Mouse (Mus musculus) heart, embryonic 15.5 days (tissue): ENCODE results near the gene Hdac1. TPM values are rescaled to one million over a fixed set of nuclear protein-coding genes. Genes with fewer than 3 reads are reported as not detected.

Source experiments
- ATAC-seq: fragments of 200-750 bp; cut with Nextera tagmentation; replicated peaks from 2 replicates; pipeline ENCODE4 v1.8.0; 2017; ENCODE audit warnings: low read depth, moderate TSS enrichment; ENCODE audit not compliant: insufficient number of reproducible peaks, insufficient read depth, low FRiP score
- H3K27ac ChIP-seq: fragments of 300-500 bp; sonication (generic); 2 replicates; pipeline ENCODE4 v1.5.1; 2015; ENCODE audit warnings: mild to moderate bottlenecking, inconsistent platforms
- H3K27me3 ChIP-seq: fragments of 300-500 bp; sonication (generic); 2 replicates; pipeline ENCODE4 v1.6.1; 2015; ENCODE audit warnings: inconsistent platforms
- H3K36me3 ChIP-seq: fragments of 300-500 bp; sonication (generic); 2 replicates; pipeline ENCODE4 v1.6.1; 2015; ENCODE audit warnings: mild to moderate bottlenecking, inconsistent platforms
- H3K4me1 ChIP-seq: fragments of 300-500 bp; sonication (generic); replicated peaks from 2 replicates; pipeline ENCODE4 v1.6.1; 2015; ENCODE audit warnings: inconsistent platforms
- H3K4me2 ChIP-seq: fragments of 300-500 bp; sonication (generic); 2 replicates; pipeline ENCODE4 v1.6.1; 2015; ENCODE audit warnings: inconsistent platforms, mild to moderate bottlenecking, moderate library complexity
- H3K4me3 ChIP-seq: fragments of 300-500 bp; sonication (generic); 2 replicates; pipeline ENCODE4 v1.5.1; 2015; ENCODE audit warnings: mild to moderate bottlenecking, inconsistent platforms
- H3K9ac ChIP-seq: fragments of 300-500 bp; sonication (generic); 2 replicates; pipeline ENCODE4 v1.6.1; 2015; ENCODE audit warnings: mild to moderate bottlenecking, inconsistent platforms
- H3K9me3 ChIP-seq: fragments of 300-500 bp; sonication (generic); replicated peaks from 2 replicates; pipeline ENCODE4 v1.6.1; 2016; ENCODE audit warnings: inconsistent platforms
- WGBS: fragments of 180-500 bp; shearing (Covaris S2); methylation state at CpG from one replicate; pipeline ENCODE4 v1.1.7; 2015; ENCODE audit warnings: mixed read lengths; 5-methylcytosine and 5-hydroxymethylcytosine counted together
- polyA plus RNA-seq: library from polyadenylated mRNA; unstranded; fragments of >200 nt; fragmentation: Nextera tagmentation; extraction: Ambion mirVana; gene quantifications from 2 replicates; pipeline ENCODE4 v1.2.1, GENCODE M21; 2015

The Hdac1 gene
- polyA plus RNA-seq, 1 experiment from 2014 or later, result 99.9 TPM

DNA sequence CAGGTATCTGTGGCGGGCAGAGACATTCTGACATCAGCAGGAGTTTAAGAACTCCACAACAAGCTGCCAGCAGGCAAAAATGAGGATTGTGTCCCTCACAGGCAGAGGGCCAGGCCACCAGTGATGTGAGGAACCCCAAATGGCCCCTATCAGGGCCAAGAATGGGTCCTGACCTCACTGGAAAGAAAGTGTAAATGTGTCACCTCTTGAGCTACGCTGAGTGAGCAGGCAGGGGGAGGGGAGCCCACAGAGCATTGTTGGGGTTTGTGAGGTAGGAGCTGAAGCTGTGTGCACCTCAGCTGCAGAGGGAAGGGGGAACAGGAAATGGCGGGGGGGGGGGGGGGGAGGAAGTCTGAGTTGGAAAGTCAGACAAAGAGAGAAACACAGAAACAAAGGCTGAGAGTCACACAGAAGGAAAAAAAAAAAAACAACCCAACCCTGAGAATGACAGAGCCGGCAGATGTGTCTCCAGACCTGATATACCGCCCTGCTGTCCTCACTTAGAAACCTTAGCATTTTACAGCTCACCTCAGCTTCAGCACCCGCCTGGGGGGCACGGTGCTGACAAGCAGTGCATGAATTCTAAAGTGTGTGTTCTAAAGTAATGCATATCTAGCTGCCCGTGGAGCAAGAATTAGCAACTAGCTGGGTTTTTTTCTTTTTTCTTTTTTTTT lies 32.8 kb upstream of the Hdac1 start:
- peak overlapping the region; percentile 37; the same call in 1 of the 2 replicates for H3K4me2 ChIP-seq
- 0 out of 2 replicates have a peak, but pooled peaks have one; percentile 25 for ATAC-seq
- no peaks in the 10 kb centered on the region for H3K27me3 ChIP-seq
- WGBS, result 30% methylated on average over 7 of the region's 8 CpGs
- H3K9me3 ChIP-seq, result no peaks in the 10 kb centered on the region
- peaks cover 12% of the 10 kb centered on the region for H3K4me1 ChIP-seq
- no peak overlapping the region for H3K9ac ChIP-seq
- peak overlapping the region; percentile 67 for H3K27ac ChIP-seq
- H3K36me3 ChIP-seq, result no peaks in the 10 kb centered on the region
- no peak overlapping the region for H3K4me3 ChIP-seq

DNA sequence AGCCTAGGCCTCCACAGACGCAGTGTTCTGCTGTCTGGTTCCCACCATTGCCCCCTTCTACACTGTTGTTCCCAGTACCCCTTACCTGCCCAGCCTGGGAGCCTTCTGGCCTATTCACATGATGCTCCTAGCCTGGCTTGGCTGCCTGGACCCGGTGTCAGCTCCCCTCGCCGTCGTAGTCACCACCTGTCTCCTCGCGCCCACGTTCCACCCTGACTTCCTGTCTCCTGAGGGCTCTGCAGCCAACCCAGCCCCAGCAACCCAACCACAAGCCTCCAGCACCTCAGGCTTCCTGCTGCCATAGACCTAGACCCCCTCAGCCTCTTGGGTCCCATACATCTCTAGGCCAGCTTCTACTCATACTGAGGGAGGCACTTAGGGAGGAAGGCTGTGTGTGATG lies 30.9 kb upstream of the Hdac1 start, which contains the start of gene Lck:
Gene Lck, minus strand, starts transcription at position 212 of the 400 bp plus-strand sequence.
- H3K27me3 ChIP-seq, result no peaks in the 10 kb centered on the region
- H3K9me3 ChIP-seq, result no peaks in the 10 kb centered on the region
- no peak within 1 kb of the TSS for H3K4me3 ChIP-seq
- WGBS, result 86% methylated on average over 8 of the region's 8 CpGs
- no peak within 1 kb of the TSS for H3K9ac ChIP-seq
- no peak within 1 kb of the TSS; the same call in 1 of the 2 replicates for H3K4me2 ChIP-seq
- peaks cover 11% of the 10 kb centered on the region; the same call in 1 of the 2 replicates for H3K4me1 ChIP-seq
- no peak for ATAC-seq
- H3K27ac ChIP-seq, result peak within 1 kb of the TSS; percentile 5; the same call in 1 of the 2 replicates
- H3K36me3 ChIP-seq, result no peaks in the 10 kb centered on the region

DNA sequence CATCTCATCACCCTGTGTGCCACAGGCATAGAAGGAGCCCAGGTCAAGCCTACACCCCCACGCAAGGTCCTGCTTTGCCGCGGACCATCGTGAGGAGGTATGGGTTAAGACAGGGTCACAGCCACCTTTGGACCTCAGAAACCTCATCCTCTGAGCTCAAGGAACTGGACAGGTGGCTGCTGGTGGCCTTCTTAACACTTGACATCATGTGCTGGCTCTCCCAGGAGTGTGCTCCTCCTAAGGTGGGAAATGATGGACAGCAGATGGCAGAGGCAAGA lies 30.5 kb upstream of the Hdac1 start:
- H3K27me3 ChIP-seq, result no peaks in the 10 kb centered on the region
- peak overlapping the region; percentile 5; the same call in 1 of the 2 replicates for H3K27ac ChIP-seq
- no peak for ATAC-seq
- H3K4me2 ChIP-seq, result no peak overlapping the region; the same call in 1 of the 2 replicates
- WGBS, result 93% methylated on average over 4 of the region's 4 CpGs
- H3K4me1 ChIP-seq, result peaks cover 11% of the 10 kb centered on the region; the same call in 1 of the 2 replicates
- H3K4me3 ChIP-seq, result no peak overlapping the region
- H3K9me3 ChIP-seq, result no peaks in the 10 kb centered on the region
- H3K9ac ChIP-seq, result no peak overlapping the region
- no peaks in the 10 kb centered on the region for H3K36me3 ChIP-seq

DNA sequence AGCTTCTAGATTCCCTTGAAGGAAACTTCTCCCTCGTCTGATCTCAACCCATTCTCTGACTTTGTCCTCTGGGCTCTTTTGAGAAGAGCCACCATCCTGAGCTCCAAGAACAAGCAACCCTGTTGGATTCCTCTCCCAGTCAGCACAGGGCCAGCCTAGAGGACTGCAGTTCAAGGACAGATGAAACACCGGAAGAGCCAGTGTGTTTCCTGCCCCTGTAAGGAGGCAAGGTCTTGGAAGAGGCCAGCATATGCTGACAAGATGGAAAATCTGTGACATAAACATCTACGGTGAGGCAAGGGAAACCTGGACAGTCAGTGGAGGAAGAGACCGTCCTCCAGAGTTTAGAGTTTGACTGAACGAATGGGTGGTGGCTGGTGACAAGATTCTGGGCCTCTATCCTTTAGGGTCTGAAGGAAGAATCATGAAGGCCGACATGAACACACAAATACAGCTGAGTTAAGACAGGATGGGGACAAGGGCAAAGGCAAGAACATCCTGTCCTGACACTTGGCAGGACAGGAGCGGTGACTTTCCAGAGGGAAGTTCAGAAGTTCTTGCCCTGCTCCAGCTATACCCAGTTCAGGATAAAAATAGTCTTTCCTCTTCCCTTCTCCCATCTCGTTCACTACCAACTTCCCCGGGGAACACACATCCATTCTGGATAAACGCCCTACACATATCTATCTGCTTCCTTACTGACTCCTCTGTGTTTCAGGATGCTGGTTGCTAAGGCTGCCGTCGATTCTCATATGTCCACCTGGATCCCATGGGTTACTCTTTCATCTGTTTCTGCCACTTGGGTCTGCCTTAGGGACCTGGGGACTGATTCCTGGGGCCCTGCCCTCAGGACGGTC lies 30.0 kb upstream of the Hdac1 start:
- no peak overlapping the region; the same call in 1 of the 2 replicates for H3K4me2 ChIP-seq
- H3K27ac ChIP-seq, result peak overlapping the region; percentile 5; the same call in 1 of the 2 replicates
- H3K9me3 ChIP-seq, result no peaks in the 10 kb centered on the region
- no peaks in the 10 kb centered on the region for H3K36me3 ChIP-seq
- H3K9ac ChIP-seq, result no peak overlapping the region
- 61% methylated on average over 13 of the region's 13 CpGs for WGBS
- H3K27me3 ChIP-seq, result no peaks in the 10 kb centered on the region
- ATAC-seq, result no peak
- peaks cover 11% of the 10 kb centered on the region; the same call in 1 of the 2 replicates for H3K4me1 ChIP-seq
- no peak overlapping the region for H3K4me3 ChIP-seq

DNA sequence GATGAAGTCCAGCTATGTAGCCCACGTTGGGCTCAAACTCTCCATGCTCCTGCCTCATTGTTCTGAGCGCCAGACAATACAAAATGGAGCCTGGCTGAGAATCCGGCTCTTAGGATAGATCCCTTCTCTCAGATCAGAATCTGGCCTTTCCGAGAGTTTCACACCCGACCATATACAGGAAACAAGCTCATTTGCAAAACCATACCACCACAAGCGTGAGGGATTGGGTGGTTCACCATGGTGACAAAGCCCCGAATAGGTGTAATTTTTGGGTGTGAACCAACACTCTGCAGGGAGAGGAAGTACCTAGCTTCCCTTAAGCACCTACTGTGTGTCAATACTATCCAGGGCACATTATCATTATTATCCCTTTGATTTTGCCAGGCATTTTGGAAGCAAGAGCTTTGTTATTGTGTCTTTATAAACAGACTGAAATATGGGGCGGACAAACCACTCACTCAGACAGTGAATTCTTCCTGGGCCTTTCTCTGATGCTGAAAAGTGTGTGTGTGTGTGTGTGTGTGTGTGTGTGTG lies 29.1 kb upstream of the Hdac1 start:
- ATAC-seq, result no peak

DNA sequence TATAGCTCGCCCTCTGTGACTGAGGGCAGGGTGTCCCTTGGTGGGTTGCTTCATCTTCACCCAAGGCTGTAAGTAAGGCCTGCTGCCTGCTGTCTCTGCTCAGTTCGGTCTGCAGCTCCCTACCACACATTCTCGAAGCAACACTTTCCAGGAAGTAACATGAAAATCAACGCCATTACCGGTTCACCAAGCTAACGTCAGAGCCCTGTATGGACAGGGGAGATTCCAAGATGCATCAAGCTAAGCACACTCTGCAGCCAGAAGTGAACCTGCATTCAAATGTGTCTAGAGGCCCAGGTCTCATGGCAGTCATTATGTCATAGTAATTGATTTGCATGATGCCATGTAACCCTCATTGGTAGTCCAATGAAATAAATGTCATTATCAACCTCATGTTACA lies 27.5 kb upstream of the Hdac1 start:
- no peak overlapping the region for H3K9ac ChIP-seq
- H3K4me2 ChIP-seq, result no peak overlapping the region
- peaks cover 5% of the 10 kb centered on the region; the same call in 1 of the 2 replicates for H3K4me1 ChIP-seq
- H3K4me3 ChIP-seq, result no peak overlapping the region
- no peak for ATAC-seq
- H3K36me3 ChIP-seq, result no peaks in the 10 kb centered on the region
- H3K9me3 ChIP-seq, result no peaks in the 10 kb centered on the region
- no peak overlapping the region for H3K27ac ChIP-seq
- H3K27me3 ChIP-seq, result no peaks in the 10 kb centered on the region
- 78% methylated on average over 6 of the region's 6 CpGs for WGBS

More for the DNA sequence above, 29.1 kb upstream of the Hdac1 start:
- H3K4me2 ChIP-seq, result no peak overlapping the region
- no peaks in the 10 kb centered on the region for H3K9me3 ChIP-seq
- H3K27me3 ChIP-seq, result no peaks in the 10 kb centered on the region
- H3K27ac ChIP-seq, result no peak overlapping the region
- peaks cover 9% of the 10 kb centered on the region; the same call in 1 of the 2 replicates for H3K4me1 ChIP-seq
- no peak overlapping the region for H3K9ac ChIP-seq
- WGBS, result 73% methylated on average over 8 of the region's 8 CpGs
- no peaks in the 10 kb centered on the region for H3K36me3 ChIP-seq
- no peak overlapping the region for H3K4me3 ChIP-seq

DNA sequence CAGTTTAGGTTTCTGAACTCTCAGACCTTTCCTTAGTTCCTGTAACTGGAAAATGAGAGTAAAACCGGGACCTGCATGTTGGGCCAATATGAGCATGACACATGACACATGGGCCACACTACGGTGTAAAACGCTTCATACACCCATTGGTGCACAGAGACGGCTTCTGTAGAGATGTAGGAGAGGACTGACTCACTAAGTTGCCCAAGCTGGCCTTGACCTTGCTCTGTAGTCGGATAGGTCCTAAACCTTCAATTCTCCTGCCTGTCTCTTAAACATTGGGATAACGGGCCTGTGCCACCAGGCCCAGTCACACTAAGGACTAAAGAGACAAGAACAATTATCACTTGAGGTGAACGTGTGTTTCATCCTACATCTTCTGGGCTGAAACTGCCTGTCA lies 25.9 kb upstream of the Hdac1 start:
- H3K27me3 ChIP-seq, result no peaks in the 10 kb centered on the region
- no peaks in the 10 kb centered on the region for H3K9me3 ChIP-seq
- no peak overlapping the region for H3K4me2 ChIP-seq
- H3K4me1 ChIP-seq, result 0 out of 2 replicates have a peak, but pooled peaks cover 4% of the 10 kb centered on the region
- H3K4me3 ChIP-seq, result no peak overlapping the region
- no peak overlapping the region for H3K27ac ChIP-seq
- WGBS, result 88% methylated on average over 7 of the region's 7 CpGs
- no peaks in the 10 kb centered on the region for H3K36me3 ChIP-seq
- no peak overlapping the region for H3K9ac ChIP-seq
- no peak for ATAC-seq

DNA sequence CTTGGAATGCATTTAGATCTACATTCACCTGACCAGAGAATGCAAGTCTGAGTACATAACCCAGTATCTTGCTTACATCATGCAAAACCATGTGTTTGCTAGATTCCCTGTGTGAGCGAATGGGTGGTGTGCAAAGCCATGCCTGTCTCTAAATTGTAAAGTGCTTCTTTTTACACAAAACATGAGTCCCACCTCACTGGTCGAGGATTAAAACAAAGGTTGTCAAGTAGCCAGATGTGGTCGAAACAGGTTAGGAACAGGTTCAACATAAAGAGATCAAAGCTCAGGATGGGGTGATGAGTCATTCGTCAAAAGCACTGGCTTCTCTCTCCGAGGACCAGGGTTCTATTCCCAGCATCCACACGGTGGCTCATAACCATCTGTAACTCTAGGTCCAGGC lies 22.6 kb upstream of the Hdac1 start:
- 73% methylated on average over 6 of the region's 6 CpGs for whole genome bisulfite sequencing
- no peak for ATAC-seq

DNA sequence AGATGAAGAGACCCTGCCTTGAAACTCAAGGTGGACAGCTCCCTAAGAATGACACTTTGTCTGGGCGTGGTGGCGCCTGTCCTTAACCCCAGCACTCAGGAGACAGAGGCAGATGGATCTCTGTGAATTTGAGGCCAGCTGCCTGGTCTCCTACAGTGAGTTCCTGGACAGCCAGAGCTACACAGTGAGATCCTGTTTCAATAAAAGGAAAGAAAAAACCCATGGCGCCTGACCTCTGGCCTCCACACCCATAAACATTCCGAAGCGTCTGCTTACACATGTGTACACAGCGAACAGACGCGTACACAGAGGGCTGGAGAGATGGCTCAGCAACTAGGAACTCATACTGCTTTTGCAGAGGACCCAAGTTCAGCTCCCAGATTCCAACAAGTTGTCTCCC lies 21.2 kb upstream of the Hdac1 start:
- no peaks in the 10 kb centered on the region for H3K4me1 ChIP-seq
- WGBS, result 63% methylated on average over 8 of the region's 8 CpGs
- H3K9me3 ChIP-seq, result no peaks in the 10 kb centered on the region
- H3K36me3 ChIP-seq, result no peaks in the 10 kb centered on the region
- no peak overlapping the region for H3K4me2 ChIP-seq
- H3K27ac ChIP-seq, result no peak overlapping the region
- no peak overlapping the region for H3K9ac ChIP-seq
- no peaks in the 10 kb centered on the region for H3K27me3 ChIP-seq
- ATAC-seq, result no peak
- H3K4me3 ChIP-seq, result no peak overlapping the region

More for the DNA sequence above, 22.6 kb upstream of the Hdac1 start:
- H3K4me2 ChIP-seq, result no peak overlapping the region
- H3K36me3 ChIP-seq, result no peaks in the 10 kb centered on the region
- H3K4me1 ChIP-seq, result no peaks in the 10 kb centered on the region
- H3K27me3 ChIP-seq, result no peaks in the 10 kb centered on the region
- H3K9ac ChIP-seq, result no peak overlapping the region
- H3K27ac ChIP-seq, result no peak overlapping the region
- H3K9me3 ChIP-seq, result no peaks in the 10 kb centered on the region
- H3K4me3 ChIP-seq, result no peak overlapping the region

DNA sequence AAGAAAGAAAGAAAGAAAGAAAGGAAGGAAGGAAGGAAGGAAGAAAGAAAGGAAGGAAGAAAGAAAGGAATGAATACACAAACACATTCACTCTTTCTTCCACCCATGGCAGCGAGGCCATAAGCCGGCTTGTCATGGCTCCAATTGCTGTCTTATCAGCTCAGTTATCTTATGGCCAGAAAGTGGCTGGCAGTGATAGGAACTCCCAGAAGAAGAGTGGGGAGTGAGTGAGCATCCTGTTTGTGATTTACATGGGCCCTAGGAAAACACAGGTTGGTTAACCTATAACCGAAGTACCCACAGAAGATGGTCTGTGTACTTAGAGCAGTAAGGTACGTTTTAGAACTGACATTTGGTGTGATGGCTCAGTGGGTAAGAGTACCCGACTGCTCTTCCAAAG lies 18.7 kb upstream of the Hdac1 start:
- Histone ChIP-seq H3K27me3 (no peaks in the 10 kb centered on the region), H3K9me3 (no peaks in the 10 kb centered on the region), H3K36me3 (no peaks in the 10 kb centered on the region), H3K4me1 (peaks cover 9% of the 10 kb centered on the region), H3K4me2 (no peak overlapping the region), H3K4me3 (no peak overlapping the region), H3K9ac (no peak overlapping the region), H3K27ac (no peak overlapping the region)
- 69% methylated on average over 5 of the region's 5 CpGs for WGBS
- ATAC-seq, result no peak

DNA sequence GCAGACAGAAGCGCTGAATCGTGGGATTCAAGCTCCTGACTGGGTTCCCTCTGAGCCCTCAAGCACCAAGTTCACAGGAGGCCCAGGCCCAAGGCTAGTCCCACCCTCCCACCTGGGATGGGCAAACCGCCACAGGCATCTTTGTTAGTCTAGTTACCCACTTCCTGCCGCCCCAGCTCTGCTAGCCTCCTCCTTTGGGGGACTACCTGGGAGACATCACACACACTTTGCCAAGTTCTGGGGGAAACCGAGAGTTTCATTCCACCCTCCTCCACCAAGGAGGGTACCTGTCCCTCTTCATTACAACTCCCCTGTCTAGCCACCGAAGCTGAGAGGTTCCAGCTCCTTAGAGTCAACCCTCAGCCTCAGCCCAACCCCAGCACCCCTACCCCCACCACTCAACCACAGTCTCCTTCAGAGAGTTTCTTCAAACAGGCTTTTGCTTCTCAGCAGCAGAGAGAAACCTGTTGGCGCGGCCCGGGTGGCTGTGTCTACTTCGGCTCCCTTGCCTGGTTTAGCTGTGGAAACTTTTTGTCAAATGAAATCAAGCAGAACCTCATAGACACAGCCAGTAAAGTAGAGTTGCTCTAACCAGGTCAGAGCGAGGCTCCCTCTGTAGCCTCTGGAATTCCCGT lies 15.9 kb upstream of the Hdac1 start:
- H3K4me1 ChIP-seq, result peaks cover 17% of the 10 kb centered on the region
- H3K27me3 ChIP-seq, result no peaks in the 10 kb centered on the region
- 81% methylated on average over 12 of the region's 12 CpGs for WGBS
- H3K9ac ChIP-seq, result no peak overlapping the region
- H3K36me3 ChIP-seq, result no peaks in the 10 kb centered on the region
- peak overlapping the region; percentile 8; the same call in 1 of the 2 replicates for H3K27ac ChIP-seq
- H3K9me3 ChIP-seq, result no peaks in the 10 kb centered on the region
- no peak for ATAC-seq
- H3K4me2 ChIP-seq, result no peak overlapping the region
- H3K4me3 ChIP-seq, result peak overlapping the region; percentile 58; the same call in 1 of the 2 replicates
